Mouse (Mus musculus): Measurements from ENCODE around the gene Tpr. TPM values are rescaled to one million over a fixed set of nuclear protein-coding genes. Genes with fewer than 3 reads are reported as not detected.

The Tpr gene
- polyA plus RNA-seq, 1 experiment from 2014 or later: 124 TPM

- H3K27me3 ChIP-seq (replicated peaks; ENCODE audit: control insufficient read depth, insufficient read depth, low read length): no peaks in the 10 kb centered on the region
- no peak overlapping the region for H3K9ac ChIP-seq (ENCODE audit: low read depth, low read length)
- H3K4me3 ChIP-seq (ENCODE audit: low read length): no peak overlapping the region
- 78% methylated on average over 7 of the region's 7 CpGs for whole genome bisulfite sequencing
- no peaks in the 10 kb centered on the region for H3K4me1 ChIP-seq (ENCODE audit: control insufficient read depth, insufficient read depth, low read depth, low read length)
- no peak overlapping the region for H3K4me2 ChIP-seq (ENCODE audit: low read length)
- no peaks in the 10 kb centered on the region for H3K9me3 ChIP-seq (ENCODE audit: control insufficient read depth, low read length)
- ATAC-seq: no peak
- no peak overlapping the region for H3K27ac ChIP-seq (ENCODE audit: low read depth, low read length)
- H3K36me3 ChIP-seq (ENCODE audit: control insufficient read depth, insufficient read depth, low read length): no peaks in the 10 kb centered on the region
Measured at GRCm38 (mm10) chr1:150472525-150472924, 79.9 kb downstream of the Tpr start.

- no peak for ATAC-seq
Measured at GRCm38 (mm10) chr1:150480674-150481073, 88.0 kb downstream of the Tpr start.

GRCm38 (mm10) chr1:150489148-150489547, 96.5 kb downstream of the Tpr start:
- no peaks in the 10 kb centered on the region for H3K27me3 ChIP-seq (replicated peaks; ENCODE audit: control insufficient read depth, insufficient read depth, low read length)
- no peak overlapping the region for H3K27ac ChIP-seq (ENCODE audit: low read depth, low read length)
- H3K36me3 ChIP-seq (ENCODE audit: control insufficient read depth, insufficient read depth, low read length): no peaks in the 10 kb centered on the region
- no peak overlapping the region for H3K9ac ChIP-seq (ENCODE audit: low read depth, low read length)
- no peak overlapping the region for H3K4me2 ChIP-seq (ENCODE audit: low read length)
- ATAC-seq: no peak
- H3K4me1 ChIP-seq (ENCODE audit: control insufficient read depth, insufficient read depth, low read depth, low read length): no peaks in the 10 kb centered on the region
- 83% methylated on average over 2 of the region's 2 CpGs for WGBS
- no peak overlapping the region for H3K4me3 ChIP-seq (ENCODE audit: low read length)
- no peaks in the 10 kb centered on the region for H3K9me3 ChIP-seq (ENCODE audit: control insufficient read depth, low read length)

More at GRCm38 (mm10) chr1:150480674-150481073, 88.0 kb downstream of the Tpr start:
- H3K36me3 ChIP-seq (ENCODE audit: control insufficient read depth, insufficient read depth, low read length): no peaks in the 10 kb centered on the region
- no peak overlapping the region for H3K4me2 ChIP-seq (ENCODE audit: low read length)
- H3K9me3 ChIP-seq (ENCODE audit: control insufficient read depth, low read length): no peaks in the 10 kb centered on the region
- WGBS: 81% methylated on average over 5 of the region's 5 CpGs
- no peak overlapping the region for H3K4me3 ChIP-seq (ENCODE audit: low read length)
- no peaks in the 10 kb centered on the region for H3K4me1 ChIP-seq (ENCODE audit: control insufficient read depth, insufficient read depth, low read depth, low read length)
- H3K9ac ChIP-seq (ENCODE audit: low read depth, low read length): no peak overlapping the region
- no peak overlapping the region for H3K27ac ChIP-seq (ENCODE audit: low read depth, low read length)
- no peaks in the 10 kb centered on the region for H3K27me3 ChIP-seq (replicated peaks; ENCODE audit: control insufficient read depth, insufficient read depth, low read length)

- 86% methylated on average over 6 of the region's 6 CpGs for WGBS
- H3K27me3 ChIP-seq (replicated peaks; ENCODE audit: control insufficient read depth, insufficient read depth, low read length): no peaks in the 10 kb centered on the region
Measured at GRCm38 (mm10) chr1:150496626-150497302, 104.1 kb downstream of the Tpr start.

GRCm38 (mm10) chr1:150497690-150498089, 105.1 kb downstream of the Tpr start:
- Histone ChIP-seq H3K9me3 (ENCODE audit: control insufficient read depth, low read length) (no peaks in the 10 kb centered on the region), H3K4me1 (ENCODE audit: control insufficient read depth, insufficient read depth, low read depth, low read length) (no peaks in the 10 kb centered on the region), H3K27ac (ENCODE audit: low read depth, low read length) (no peak overlapping the region), H3K4me3 (ENCODE audit: low read length) (no peak overlapping the region), H3K4me2 (ENCODE audit: low read length) (no peak overlapping the region), H3K36me3 (ENCODE audit: control insufficient read depth, insufficient read depth, low read length) (no peaks in the 10 kb centered on the region), H3K27me3 (replicated peaks; ENCODE audit: control insufficient read depth, insufficient read depth, low read length) (no peaks in the 10 kb centered on the region), H3K9ac (ENCODE audit: low read depth, low read length) (no peak overlapping the region)
- no peak for ATAC-seq
- WGBS: 76% methylated on average over 2 of the region's 2 CpGs

More at GRCm38 (mm10) chr1:150496626-150497302, 104.1 kb downstream of the Tpr start:
- H3K4me3 ChIP-seq (ENCODE audit: low read length): no peak overlapping the region
- H3K9ac ChIP-seq (ENCODE audit: low read depth, low read length): no peak overlapping the region
- no peak overlapping the region for H3K27ac ChIP-seq (ENCODE audit: low read depth, low read length)
- no peak for ATAC-seq
- no peaks in the 10 kb centered on the region for H3K36me3 ChIP-seq (ENCODE audit: control insufficient read depth, insufficient read depth, low read length)
- H3K4me1 ChIP-seq (ENCODE audit: control insufficient read depth, insufficient read depth, low read depth, low read length): no peaks in the 10 kb centered on the region
- H3K9me3 ChIP-seq (ENCODE audit: control insufficient read depth, low read length): no peaks in the 10 kb centered on the region
- H3K4me2 ChIP-seq (ENCODE audit: low read length): no peak overlapping the region

- Histone ChIP-seq H3K4me2 (ENCODE audit: low read length) (no peak overlapping the region), H3K9ac (ENCODE audit: low read depth, low read length) (no peak overlapping the region), H3K27me3 (replicated peaks; ENCODE audit: control insufficient read depth, insufficient read depth, low read length) (no peaks in the 10 kb centered on the region), H3K27ac (ENCODE audit: low read depth, low read length) (no peak overlapping the region), H3K4me3 (ENCODE audit: low read length) (no peak overlapping the region), H3K4me1 (ENCODE audit: control insufficient read depth, insufficient read depth, low read depth, low read length) (no peaks in the 10 kb centered on the region), H3K9me3 (ENCODE audit: control insufficient read depth, low read length) (no peaks in the 10 kb centered on the region), H3K36me3 (ENCODE audit: control insufficient read depth, insufficient read depth, low read length) (no peaks in the 10 kb centered on the region)
- no peak for ATAC-seq
- 89% methylated on average over 2 of the region's 2 CpGs for WGBS
Measured at GRCm38 (mm10) chr1:150498177-150498576, 105.5 kb downstream of the Tpr start.

Other genes starting within 250 kb of the Tpr start
- gene Pdc, start 73.4 kb upstream of the Tpr start, polyA plus RNA-seq (2015; fragmentation: Nextera tagmentation; extraction: Ambion mirVana): not detected in 2 replicates
- 39.0 and 43.0 TPM in 2 replicates for gene Odr4, start 242 bp downstream of the Tpr start, polyA plus RNA-seq (2015; fragmentation: Nextera tagmentation; extraction: Ambion mirVana)
- gene Prg4, start 73.3 kb downstream of the Tpr start, polyA plus RNA-seq (2015; fragmentation: Nextera tagmentation; extraction: Ambion mirVana): 0.36 and 0.40 TPM in 2 replicates